Mouse (Mus musculus) NIH3T3 (cell line): Measurements from ENCODE around the gene Terb2.
"Not testable (repeated sequence)": the region's sequence is repeated elsewhere in the genome, so short reads cannot be mapped to it uniquely, and the experiment has no call there.

Experiments used
- DNase-seq: peaks from one replicate; pipeline ENCODE4 v3.0.0-alpha.2; 2012; ENCODE audit warnings: low read depth

Gene Terb2

GRCm38 (mm10) chr2:122161542-122161941 lies 24.5 kb upstream of the Terb2 start:
- peak; percentile 86 for DNase-seq

- DNase-seq: no peak
Measured at GRCm38 (mm10) chr2:122162529-122162928, 23.5 kb upstream of the Terb2 start.

GRCm38 (mm10) chr2:122163430-122164195 lies 22.5 kb upstream of the Terb2 start:
- peak; percentile 60 for DNase-seq

GRCm38 (mm10) chr2:122164293-122164692 lies 21.8 kb upstream of the Terb2 start:
- peak; percentile 84 for DNase-seq

GRCm38 (mm10) chr2:122171292-122171691 lies 14.8 kb upstream of the Terb2 start:
- DNase-seq: no peak

- DNase-seq: peak; percentile 95
Measured at GRCm38 (mm10) chr2:122172188-122172587, 13.9 kb upstream of the Terb2 start.

GRCm38 (mm10) chr2:122180051-122180822 lies 5.8 kb upstream of the Terb2 start:
- peak; percentile 50 for DNase-seq

GRCm38 (mm10) chr2:122185086-122185485 lies 986 bp upstream of the Terb2 start:
- no peak for DNase-seq

GRCm38 (mm10) chr2:122186751-122187150 lies 679 bp downstream of the Terb2 start:
- no peak for DNase-seq

GRCm38 (mm10) chr2:122191849-122192248 lies 5.8 kb downstream of the Terb2 start:
- DNase-seq: no peak

- DNase-seq: peak; percentile 81
Measured at GRCm38 (mm10) chr2:122194509-122194929, 8.4 kb downstream of the Terb2 start.

- DNase-seq: no peak
Measured at GRCm38 (mm10) chr2:122201501-122201900, 15.4 kb downstream of the Terb2 start.

- DNase-seq: no peak
Measured at GRCm38 (mm10) chr2:122206440-122207107, 20.5 kb downstream of the Terb2 start.

GRCm38 (mm10) chr2:122210534-122211228 lies 24.6 kb downstream of the Terb2 start:
- no peak for DNase-seq

GRCm38 (mm10) chr2:122217075-122217474 lies 31.0 kb downstream of the Terb2 start:
- DNase-seq: not testable (repeated sequence)

- DNase-seq: no peak
Measured at GRCm38 (mm10) chr2:122218234-122218633, 32.2 kb downstream of the Terb2 start.

GRCm38 (mm10) chr2:122221378-122221777 lies 35.3 kb downstream of the Terb2 start:
- DNase-seq: no peak

GRCm38 (mm10) chr2:122221798-122222197 lies 35.7 kb downstream of the Terb2 start:
- DNase-seq: no peak

- DNase-seq: no peak
Measured at GRCm38 (mm10) chr2:122222272-122222671, 36.2 kb downstream of the Terb2 start.

GRCm38 (mm10) chr2:122223654-122224053 lies 37.6 kb downstream of the Terb2 start:
- no peak for DNase-seq

GRCm38 (mm10) chr2:122230395-122230794 lies 44.3 kb downstream of the Terb2 start:
- DNase-seq: peak; percentile 19

GRCm38 (mm10) chr2:122231616-122232015 lies 45.5 kb downstream of the Terb2 start:
- DNase-seq: no peak
